Mouse (Mus musculus): Measurements from ENCODE around the gene Mapk8. TPM values are rescaled to one million over a fixed set of nuclear protein-coding genes. Genes with fewer than 3 reads are reported as not detected.
A peak's percentile ranks its signal among the peaks of the same experiment; 100 is the strongest.
"Not testable (repeated sequence)": the region's sequence is repeated elsewhere in the genome, so short reads cannot be mapped to it uniquely, and the experiment has no call there.

Mapk8 gene
- total RNA-seq (2021): 100 to 1,000 TPM; 104 to 107 TPM
- long read RNA-seq, experiment 1, partial matches to known transcripts: 0 of 4 reads
- long read RNA-seq, experiment 1, other reads (novel, unspliced or antisense): 4 of 4 reads
- long read RNA-seq, experiment 2, partial matches to known transcripts: 0 of 5 reads
- long read RNA-seq, experiment 2, other reads (novel, unspliced or antisense): 5 of 5 reads

- peak; percentile 94 to 96 for DNase-seq (ENCODE audit: low spot score in 2 of 2)
These were observed at the start of gene Mapk8 for GRCm38 (mm10) chr14:33447027-33447569. TSS of gene Mapk8 (minus strand) at chr14:33447158.

- DNase-seq (ENCODE audit: low spot score in 2 of 2): no peak
These were observed 48.3 kb upstream of the Mapk8 start for GRCm38 (mm10) chr14:33495226-33495625.

- no peak for DNase-seq (ENCODE audit: low spot score in 2 of 2)
These were observed 41.0 kb upstream of the Mapk8 start for GRCm38 (mm10) chr14:33487805-33488550.

GRCm38 (mm10) chr14:33481991-33482390, 35.0 kb upstream of the Mapk8 start:
- DNase-seq (ENCODE audit: low spot score in 2 of 2): no peak

- DNase-seq (ENCODE audit: low spot score in 2 of 2): peak in 1 of 2 experiments; percentile 15
These were observed 29.3 kb upstream of the Mapk8 start for GRCm38 (mm10) chr14:33476094-33476760.

GRCm38 (mm10) chr14:33474461-33474860, 27.5 kb upstream of the Mapk8 start:
- peak; percentile 51 to 58 for DNase-seq (ENCODE audit: low spot score in 2 of 2)

GRCm38 (mm10) chr14:33471331-33471730, 24.4 kb upstream of the Mapk8 start, which contains the start of gene Frmpd2:
TSS of gene Frmpd2 (plus strand) at chr14:33471696.
- DNase-seq (ENCODE audit: low spot score in 2 of 2): no peak

GRCm38 (mm10) chr14:33467766-33468165, 20.8 kb upstream of the Mapk8 start:
- DNase-seq (ENCODE audit: low spot score in 2 of 2): no peak

- DNase-seq (ENCODE audit: low spot score in 2 of 2): no peak
These were observed 16.7 kb upstream of the Mapk8 start for GRCm38 (mm10) chr14:33463658-33464057.

- DNase-seq (ENCODE audit: low spot score in 2 of 2): no peak
These were observed 3.4 kb upstream of the Mapk8 start for GRCm38 (mm10) chr14:33450331-33450730.

- no peak for DNase-seq (ENCODE audit: low spot score in 2 of 2)
These were observed 2.4 kb upstream of the Mapk8 start for GRCm38 (mm10) chr14:33449296-33449840.

GRCm38 (mm10) chr14:33448276-33448675, 1.3 kb upstream of the Mapk8 start:
- DNase-seq (ENCODE audit: low spot score in 2 of 2): no peak

GRCm38 (mm10) chr14:33446561-33447023, 366 bp downstream of the Mapk8 start:
- peak; percentile 56 to 63 for DNase-seq (ENCODE audit: low spot score in 2 of 2)

- DNase-seq (ENCODE audit: low spot score in 2 of 2): no peak
These were observed 996 bp downstream of the Mapk8 start for GRCm38 (mm10) chr14:33445962-33446361.

GRCm38 (mm10) chr14:33443780-33444179, 3.2 kb downstream of the Mapk8 start:
- DNase-seq (ENCODE audit: low spot score in 2 of 2): no peak

- DNase-seq (ENCODE audit: low spot score in 2 of 2): not testable (repeated sequence)
These were observed 14.5 kb downstream of the Mapk8 start for GRCm38 (mm10) chr14:33432485-33432884.

- no peak for DNase-seq (ENCODE audit: low spot score in 2 of 2)
These were observed 22.8 kb downstream of the Mapk8 start for GRCm38 (mm10) chr14:33424124-33424523.

GRCm38 (mm10) chr14:33423003-33423402, 24.0 kb downstream of the Mapk8 start:
- no peak for DNase-seq (ENCODE audit: low spot score in 2 of 2)

GRCm38 (mm10) chr14:33418311-33418909, 28.5 kb downstream of the Mapk8 start:
- DNase-seq (ENCODE audit: low spot score in 2 of 2): no peak

GRCm38 (mm10) chr14:33415746-33416145, 31.2 kb downstream of the Mapk8 start:
- DNase-seq (ENCODE audit: low spot score in 2 of 2): no peak

GRCm38 (mm10) chr14:33402331-33402730, 44.6 kb downstream of the Mapk8 start:
- no peak for DNase-seq (ENCODE audit: low spot score in 2 of 2)

Data from left cerebral cortex, adult 18-20 months (tissue).